Mouse (Mus musculus) lung, postnatal 0 days (tissue): Measurements from ENCODE around the gene Ncdn.

Experiments used
- CTCF ChIP-seq: IDR thresholded peaks from 2 replicates; pipeline ENCODE4 v1.5.1; 2016; ENCODE audit warnings: antibody characterized with exemption, mild to moderate bottlenecking
- EP300 ChIP-seq: IDR thresholded peaks from 2 replicates; pipeline ENCODE4 v1.6.1; 2016; ENCODE audit warnings: antibody characterized with exemption, mild to moderate bottlenecking, control low read depth

- no peak for TF ChIP-seq EP300
- no peak for TF ChIP-seq CTCF
These were observed 563 bp downstream of the Ncdn start for GRCm38 (mm10) chr4:126752608-126753141.
